Mouse (Mus musculus) stomach, postnatal 0 days (tissue): ENCODE data around the gene Pitpnm3.

Experiments
- CTCF ChIP-seq: IDR thresholded peaks from 2 replicates; pipeline ENCODE4 v1.5.1; 2016; ENCODE audit warnings: antibody characterized with exemption, low read depth, mild to moderate bottlenecking, moderate library complexity
- EP300 ChIP-seq: optimal IDR thresholded peaks from 2 replicates; pipeline ENCODE3; 2016; ENCODE audit warnings: antibody characterized with exemption

DNA sequence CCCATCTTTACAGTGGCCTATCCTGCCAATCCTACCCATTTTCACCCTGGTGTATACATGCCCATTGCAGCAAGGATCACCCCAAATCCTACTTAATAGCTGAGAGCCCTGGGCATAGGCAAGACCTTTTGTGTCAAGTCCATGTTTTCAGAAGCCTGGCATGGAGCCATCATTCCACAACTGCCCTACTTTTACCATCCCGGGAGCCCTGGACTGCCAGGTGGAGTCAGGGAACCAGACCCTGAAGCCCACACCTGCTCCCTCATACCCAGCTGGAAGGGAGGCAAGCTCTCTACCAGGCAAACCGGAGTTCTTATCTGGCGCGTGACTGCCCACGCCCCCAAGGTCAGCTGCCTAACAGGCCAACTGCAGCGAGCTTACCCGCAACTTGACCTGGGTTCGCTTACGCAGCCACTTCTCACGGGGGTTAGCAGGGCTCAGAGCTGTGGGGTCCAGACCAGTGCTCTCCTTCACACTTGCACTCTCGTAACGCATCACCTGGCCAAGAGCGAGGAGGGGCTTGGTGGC is 74.4 kb downstream of the Pitpnm3 start:
- TF ChIP-seq EP300 (no peak), CTCF (no peak)
